Mouse (Mus musculus) embryonic facial prominence, embryonic 14.5 days (tissue): Measurements from ENCODE around the gene Mettl3. TPM values are rescaled to one million over a fixed set of nuclear protein-coding genes. Genes with fewer than 3 reads are reported as not detected.
"Not testable (repeated sequence)": the region's sequence is repeated elsewhere in the genome, so short reads cannot be mapped to it uniquely, and the experiment has no call there.

Experiments used
- ATAC-seq: fragments of 200-750 bp; cut with Nextera tagmentation; 2 replicates; pipeline ENCODE4 v1.8.0; 2017; ENCODE audit warnings: low read depth, moderate number of reproducible peaks, moderate TSS enrichment
- DNase-seq: peaks from one replicate; pipeline ENCODE4 v3.0.0-alpha.2; 2015; ENCODE audit warnings: low spot score
- H3K27ac ChIP-seq: fragments of 300-500 bp; sonication (generic); replicated peaks from 2 replicates; pipeline ENCODE4 v1.5.1; 2014; ENCODE audit warnings: low read depth, mild to moderate bottlenecking, low read length, moderate library complexity
- H3K27me3 ChIP-seq: fragments of 300-500 bp; sonication (generic); replicated peaks from 2 replicates; pipeline ENCODE4 v1.6.1; 2014; ENCODE audit warnings: low read length; ENCODE audit not compliant: control insufficient read depth, insufficient read depth
- H3K36me3 ChIP-seq: fragments of 300-500 bp; sonication (generic); 2 replicates; pipeline ENCODE4 v1.6.1; 2014; ENCODE audit warnings: low read length, mixed read lengths; ENCODE audit not compliant: control insufficient read depth, insufficient read depth
- H3K4me1 ChIP-seq: fragments of 300-500 bp; sonication (generic); 2 replicates; pipeline ENCODE4 v1.6.1; 2014; ENCODE audit warnings: antibody characterized with exemption, low read length; ENCODE audit not compliant: control insufficient read depth, insufficient read depth
- H3K4me2 ChIP-seq: fragments of 300-500 bp; sonication (generic); 2 replicates; pipeline ENCODE4 v1.6.1; 2014; ENCODE audit warnings: low read depth, mild to moderate bottlenecking, low read length, moderate library complexity, mixed read lengths
- H3K4me3 ChIP-seq: fragments of 300-500 bp; sonication (generic); 2 replicates; pipeline ENCODE4 v1.5.1; 2014; ENCODE audit warnings: low read depth, mild to moderate bottlenecking, low read length
- H3K9ac ChIP-seq: fragments of 300-500 bp; sonication (generic); 2 replicates; pipeline ENCODE4 v1.6.1; 2014; ENCODE audit warnings: low read depth, mild to moderate bottlenecking, low read length, moderate library complexity, mixed read lengths
- H3K9me3 ChIP-seq: fragments of 300-500 bp; sonication (generic); 2 replicates; pipeline ENCODE4 v1.6.1; 2016; ENCODE audit warnings: low read length; ENCODE audit not compliant: control insufficient read depth
- WGBS: fragments of 180-500 bp; shearing (Covaris S2); extraction: QIAGEN DNeasy Blood & Tissue Kit; methylation state at CpG from one replicate; pipeline ENCODE4 v1.1.7; 2014; 5-methylcytosine and 5-hydroxymethylcytosine counted together
- polyA plus RNA-seq: library from polyadenylated mRNA; unstranded; fragments of >200 nt; fragmentation: Nextera tagmentation; extraction: Ambion mirVana; gene quantifications from 2 replicates; pipeline ENCODE4 v1.2.1, GENCODE M21; 2014

The Mettl3 gene
- polyA plus RNA-seq, 1 experiment from 2014 or later, result 27.0 TPM

DNA sequence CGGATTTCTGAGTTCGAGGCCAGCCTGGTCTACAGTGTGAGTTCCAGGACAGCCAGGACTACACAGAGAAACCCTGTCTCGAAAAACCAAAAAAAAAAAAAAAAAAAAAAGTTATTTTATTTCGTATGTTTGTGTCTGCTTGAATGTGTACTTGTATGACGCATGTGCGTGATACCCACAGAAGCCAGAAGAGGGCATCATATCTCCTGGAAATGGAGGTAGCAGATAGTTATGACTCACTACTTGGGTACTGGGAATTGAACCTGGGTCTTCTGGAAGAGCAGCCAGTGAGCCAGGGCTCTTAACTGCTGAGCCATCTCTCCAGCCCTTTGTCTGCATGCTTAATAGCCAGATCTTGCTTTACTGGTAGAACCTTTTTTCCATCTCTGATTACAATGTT is 5.4 kb upstream of the Mettl3 start:
- not testable (repeated sequence) for H3K9ac ChIP-seq, DNase-seq, H3K27me3 ChIP-seq, H3K4me2 ChIP-seq, H3K4me1 ChIP-seq, H3K4me3 ChIP-seq, H3K9me3 ChIP-seq, H3K27ac ChIP-seq, ATAC-seq
- H3K36me3 ChIP-seq, result peaks cover 60% of the 10 kb centered on the region
- 92% methylated on average over 5 of the region's 6 CpGs for WGBS

DNA sequence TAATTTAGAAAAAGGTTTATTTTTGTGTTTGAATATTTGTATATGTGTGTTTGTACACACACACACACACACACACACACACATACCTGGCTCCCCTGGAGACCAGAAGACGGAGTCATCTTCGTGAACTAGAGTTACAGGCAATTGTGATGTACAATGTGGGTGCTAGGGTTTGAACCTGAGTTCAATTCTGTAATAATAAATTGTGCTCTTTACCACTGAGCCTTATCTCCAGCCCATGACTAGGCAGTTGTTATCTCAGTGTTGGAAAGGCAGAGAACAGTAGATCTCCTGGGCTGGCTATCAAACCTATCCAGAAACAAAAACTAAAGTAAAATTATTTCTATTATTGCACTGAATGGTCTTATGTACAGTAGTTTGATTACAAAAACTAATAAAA is 1.2 kb upstream of the Mettl3 start:
- peaks cover 23% of the 10 kb centered on the region for H3K36me3 ChIP-seq
- DNase-seq (no peak), ATAC-seq (no peak)
- H3K4me3 ChIP-seq, result no peak overlapping the region
- H3K9ac ChIP-seq, result no peak overlapping the region
- 90% methylated on average over 2 of the region's 2 CpGs for WGBS
- no peak overlapping the region for H3K4me2 ChIP-seq
- H3K27ac ChIP-seq, result no peak overlapping the region
- H3K4me1 ChIP-seq, result peaks cover 4% of the 10 kb centered on the region; the same call in 1 of the 2 replicates
- no peaks in the 10 kb centered on the region for H3K27me3 ChIP-seq
- H3K9me3 ChIP-seq, result 0 out of 2 replicates have a peak, but pooled peaks cover 4% of the 10 kb centered on the region

DNA sequence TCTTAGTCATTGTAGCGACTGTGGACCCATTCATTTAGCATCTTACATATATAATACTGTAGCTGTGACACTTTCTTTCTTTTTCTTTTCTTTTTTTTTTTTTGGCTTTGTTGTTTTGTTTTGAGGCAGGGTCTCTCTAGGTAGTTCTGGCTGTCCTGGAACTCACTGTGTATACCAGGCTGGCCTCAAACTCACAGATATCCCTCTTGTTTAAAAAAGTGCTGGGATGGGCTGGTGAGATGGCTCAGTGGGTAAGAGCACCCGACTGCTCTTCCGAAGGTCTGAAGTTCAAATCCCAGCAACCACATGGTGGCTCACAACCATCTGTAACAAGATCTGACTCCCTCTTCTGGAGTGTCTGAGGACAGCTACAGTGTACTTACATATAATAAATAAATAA is 1.4 kb downstream of the Mettl3 start:
- H3K36me3 ChIP-seq, result peaks cover 22% of the 10 kb centered on the region
- H3K27ac ChIP-seq, H3K27me3 ChIP-seq, H3K4me1 ChIP-seq, H3K4me3 ChIP-seq, H3K9ac ChIP-seq, H3K4me2 ChIP-seq, DNase-seq, H3K9me3 ChIP-seq, ATAC-seq: not testable (repeated sequence)
- 87% methylated on average over 3 of the region's 3 CpGs for WGBS

DNA sequence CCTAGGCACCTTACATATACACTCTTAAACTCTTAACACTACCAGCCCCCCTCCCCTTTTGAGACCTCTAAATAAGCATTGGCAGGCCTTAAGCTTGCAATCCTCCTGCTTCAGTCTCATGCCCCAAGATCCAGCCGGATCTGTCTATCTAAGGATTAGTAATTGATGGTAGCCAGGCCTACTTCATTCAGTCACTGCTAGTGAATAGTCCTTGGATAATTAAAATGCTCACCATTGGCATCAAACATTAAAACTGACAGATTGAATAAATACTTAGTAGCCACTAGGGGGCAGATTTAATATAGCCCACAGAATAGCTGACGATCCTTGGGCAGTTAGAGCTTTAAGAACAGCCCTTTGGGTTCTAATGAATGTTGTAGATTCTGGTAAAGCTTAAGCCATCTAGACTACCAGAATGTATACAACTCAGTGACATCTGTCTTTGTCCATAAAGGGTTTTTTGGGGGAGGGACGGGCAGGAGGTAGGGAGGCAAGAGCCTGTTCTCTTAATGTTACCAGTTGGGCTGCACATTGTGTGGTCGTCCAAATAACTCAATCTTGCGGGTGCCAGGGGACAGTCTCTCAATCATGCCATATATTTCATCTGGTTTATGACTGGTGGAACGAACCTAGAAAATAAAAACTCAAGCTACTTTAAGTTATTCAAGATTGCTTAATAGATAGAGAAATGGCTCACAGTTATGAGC is 9.2 kb downstream of the Mettl3 start:
- H3K27ac ChIP-seq, result no peak overlapping the region
- no peaks in the 10 kb centered on the region for H3K9me3 ChIP-seq
- no peak overlapping the region for H3K4me2 ChIP-seq
- peaks cover 91% of the 10 kb centered on the region for H3K36me3 ChIP-seq
- H3K4me3 ChIP-seq, result no peak overlapping the region
- DNase-seq, result peak; percentile 74
- no peak overlapping the region for H3K9ac ChIP-seq
- WGBS, result 71% methylated on average over 6 of the region's 6 CpGs
- peak; percentile 54; the same call in 1 of the 2 replicates for ATAC-seq
- no peaks in the 10 kb centered on the region for H3K4me1 ChIP-seq
- no peaks in the 10 kb centered on the region for H3K27me3 ChIP-seq

DNA sequence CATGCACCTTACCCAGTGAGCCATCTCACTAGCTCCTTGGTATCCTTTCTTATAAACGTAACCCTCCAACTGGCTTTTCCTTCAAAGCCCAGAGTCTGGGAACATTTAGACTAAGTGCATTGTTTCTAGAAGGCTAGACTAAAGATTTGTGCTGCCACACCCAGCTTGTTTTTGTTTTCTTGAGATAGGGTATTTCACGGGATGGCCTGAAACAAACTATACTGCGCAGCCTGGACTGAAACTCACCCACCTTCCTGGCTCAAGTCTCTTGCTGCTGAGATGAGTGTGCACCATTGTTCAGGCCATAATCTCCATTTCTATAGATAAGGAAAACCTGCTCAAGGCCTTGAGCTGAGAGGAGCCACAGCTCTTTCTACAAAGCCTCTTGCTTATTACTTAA is 20.7 kb downstream of the Mettl3 start:
- Histone ChIP-seq H3K4me2 (no peak overlapping the region), H3K36me3 (peaks cover 40% of the 10 kb centered on the region), H3K4me1 (peaks cover 8% of the 10 kb centered on the region), H3K27me3 (no peaks in the 10 kb centered on the region), H3K9ac (no peak overlapping the region), H3K4me3 (no peak overlapping the region), H3K9me3 (no peaks in the 10 kb centered on the region), H3K27ac (no peak overlapping the region)
- no peak for DNase-seq
- ATAC-seq, result no peak
- WGBS, result 88% methylated on average over 3 of the region's 3 CpGs

DNA sequence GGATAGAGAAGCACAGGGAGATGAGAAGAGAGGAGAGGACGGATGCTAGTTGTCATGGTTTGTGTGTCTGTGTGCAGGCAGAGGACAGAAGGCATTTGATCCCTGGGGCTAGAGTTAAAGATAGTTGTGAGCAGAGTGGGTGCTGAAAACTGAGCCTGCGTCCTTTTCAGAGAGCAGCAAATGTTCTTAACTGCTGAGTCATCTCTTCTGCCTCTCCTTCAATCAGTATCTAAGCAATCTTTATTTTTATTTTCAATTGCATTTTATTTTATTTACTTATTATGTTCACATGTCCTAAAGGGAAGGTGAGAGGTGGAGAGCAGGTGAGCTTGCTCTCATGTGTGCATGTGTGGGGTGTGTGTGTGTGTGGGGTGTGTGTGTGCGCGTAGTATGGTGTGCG is 21.3 kb downstream of the Mettl3 start:
- H3K36me3 ChIP-seq, result peaks cover 36% of the 10 kb centered on the region
- H3K4me3 ChIP-seq, result no peak overlapping the region
- no peak overlapping the region for H3K4me2 ChIP-seq
- H3K9me3 ChIP-seq, result no peaks in the 10 kb centered on the region
- DNase-seq, result no peak
- H3K27me3 ChIP-seq, result no peaks in the 10 kb centered on the region
- ATAC-seq, result no peak
- peaks cover 8% of the 10 kb centered on the region for H3K4me1 ChIP-seq
- H3K27ac ChIP-seq, result no peak overlapping the region
- no peak overlapping the region for H3K9ac ChIP-seq
- 97% methylated on average over 5 of the region's 5 CpGs for WGBS

DNA sequence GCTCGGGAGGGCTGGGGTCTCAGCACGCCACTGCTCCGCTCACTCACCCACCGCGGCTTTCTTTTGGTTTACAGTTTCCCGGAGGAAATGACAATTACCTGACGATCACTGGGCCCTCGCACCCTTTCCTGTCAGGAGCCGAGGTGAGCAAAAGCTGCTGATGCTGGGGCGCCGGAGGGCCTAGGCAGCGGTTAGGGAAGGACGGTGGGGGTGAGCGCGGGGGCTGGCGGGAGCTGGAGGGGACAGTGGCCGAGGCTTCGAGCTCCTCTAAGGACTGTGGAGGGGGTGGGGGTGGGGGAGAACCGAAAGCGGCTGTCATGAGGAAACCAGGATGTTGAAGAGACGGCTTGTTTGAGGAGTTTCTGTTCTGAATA is 25.2 kb downstream of the Mettl3 start:
- Histone ChIP-seq H3K27me3 (no peaks in the 10 kb centered on the region), H3K9me3 (no peaks in the 10 kb centered on the region), H3K4me2 (peak overlapping the region; percentile 72), H3K9ac (peak overlapping the region; percentile 94), H3K4me1 (peaks cover 11% of the 10 kb centered on the region), H3K36me3 (peaks cover 9% of the 10 kb centered on the region), H3K27ac (peak overlapping the region; percentile 88), H3K4me3 (peak overlapping the region; percentile 91)
- 3% methylated on average over 16 of the region's 21 CpGs for WGBS
- DNase-seq (no peak), ATAC-seq (peak; percentile 10; the same call in 1 of the 2 replicates)

DNA sequence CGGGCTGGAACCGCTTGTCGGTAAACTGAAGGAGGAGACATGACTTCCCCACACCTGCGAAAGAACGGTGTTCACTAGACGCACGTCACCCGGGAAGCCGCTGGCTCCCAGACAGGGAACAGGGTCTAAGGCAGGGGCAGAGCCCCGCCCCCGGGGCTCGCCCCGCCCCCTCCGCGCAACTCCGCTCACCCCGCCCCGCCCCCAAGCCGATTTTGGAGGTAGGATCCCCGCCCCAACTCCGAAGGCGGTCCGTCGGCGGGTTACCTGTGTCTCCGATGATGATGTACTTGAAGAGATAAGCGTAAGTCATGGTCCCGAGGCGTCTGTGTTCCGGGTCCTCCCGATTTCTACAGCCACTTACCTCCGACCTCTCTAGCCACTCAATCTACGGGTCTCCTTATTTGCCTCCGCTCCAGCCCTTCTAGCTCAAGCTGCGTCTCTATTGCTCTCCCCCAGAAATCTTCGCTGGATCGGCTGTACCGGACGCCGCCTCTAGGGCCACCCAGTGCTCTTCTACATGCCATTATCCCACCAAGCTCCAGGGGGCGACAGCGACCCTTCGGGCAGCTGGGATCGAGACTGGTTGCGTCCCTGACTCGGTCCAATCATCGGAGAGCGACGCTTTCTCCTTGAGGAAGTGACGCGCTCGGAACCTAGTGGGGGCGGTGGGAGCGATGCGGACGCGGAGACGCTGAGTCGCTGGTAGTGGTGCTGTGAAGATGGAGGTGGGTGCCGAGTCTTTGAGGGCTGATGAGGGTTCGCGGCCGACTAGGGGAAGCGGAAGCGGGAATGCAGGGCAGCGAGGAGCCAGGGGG is 25.8 kb downstream of the Mettl3 start, which contains the start of the genes Tox4 and Rab2b:
Tox4 (plus strand) TSS at position 215 of the 815 bp plus-strand sequence.
Rab2b (minus strand) TSS at position 614 of the 815 bp plus-strand sequence.
- peak within 1 kb of the TSS; percentile 88 for H3K27ac ChIP-seq
- H3K9me3 ChIP-seq, result no peaks in the 10 kb centered on the region
- peak within 1 kb of the TSS; percentile 91 for H3K4me3 ChIP-seq
- peak within 1 kb of the TSS; percentile 73 for H3K4me2 ChIP-seq
- 1% methylated on average over 50 of the region's 66 CpGs for WGBS
- no peaks in the 10 kb centered on the region for H3K27me3 ChIP-seq
- DNase-seq (peak; percentile 99), ATAC-seq (peak; percentile 99)
- peaks cover 11% of the 10 kb centered on the region for H3K4me1 ChIP-seq
- H3K9ac ChIP-seq, result peak within 1 kb of the TSS; percentile 94
- H3K36me3 ChIP-seq, result peaks cover 12% of the 10 kb centered on the region
